ENCODE assay signal across 8 mouse cellular contexts in genomic region chr9:106885901-106886731, GRCm38 (mm10). TPM values are rescaled to one million over a fixed set of nuclear protein-coding genes. Genes with fewer than 3 reads are reported as not detected.
A peak's percentile ranks its signal among the peaks of the same experiment; 100 is the strongest.
DNase-seq lines count a peak whose midpoint lies in the region; ATAC-seq lines count a peak whose summit lies in the region.

No protein-coding gene starts in this region.

- peak; percentile 9; the same call in 1 of the 2 replicates for ATAC-seq in forebrain, embryonic 11.5 days (replicated peaks; ENCODE audit: low FRiP score)
- peak; percentile 7; the same call in 1 of the 2 replicates for ATAC-seq in hindbrain, embryonic 12.5 days (ENCODE audit: low FRiP score)
- no peak for ATAC-seq in limb, embryonic 13.5 days (ENCODE audit: low FRiP score, low read depth)
- peak; percentile 15; the same call in 1 of the 2 replicates for ATAC-seq in midbrain, embryonic 13.5 days

- peaks cover 35% of the 10 kb centered on the region for H3K4me1 ChIP-seq in forebrain, embryonic 11.5 days (replicated peaks; ENCODE audit: control insufficient read depth, insufficient read depth, low read length)
- peaks cover 81% of the 10 kb centered on the region for H3K4me1 ChIP-seq in hindbrain, embryonic 12.5 days
- H3K4me1 ChIP-seq in limb, embryonic 13.5 days = peaks cover 82% of the 10 kb centered on the region
- H3K4me1 ChIP-seq in midbrain, embryonic 13.5 days (replicated peaks) = peaks cover 84% of the 10 kb centered on the region

- peak overlapping the region; percentile 95 for H3K9ac ChIP-seq in forebrain, embryonic 11.5 days (ENCODE audit: low read length)
- H3K9ac ChIP-seq in hindbrain, embryonic 12.5 days = peak overlapping the region; percentile 99
- H3K9ac ChIP-seq in limb, embryonic 13.5 days = peak overlapping the region; percentile 99
- peak overlapping the region; percentile 99 for H3K9ac ChIP-seq in midbrain, embryonic 13.5 days (replicated peaks)

- H3K4me2 ChIP-seq in forebrain, embryonic 11.5 days (ENCODE audit: low read depth, low read length, severe bottlenecking) = peak overlapping the region; percentile 87
- H3K4me2 ChIP-seq in hindbrain, embryonic 12.5 days (replicated peaks) = peak overlapping the region; percentile 99
- peak overlapping the region; percentile 97 for H3K4me2 ChIP-seq in limb, embryonic 13.5 days (replicated peaks)
- H3K4me2 ChIP-seq in midbrain, embryonic 13.5 days (replicated peaks) = peak overlapping the region; percentile 99

- peak; percentile 40 to 46 for DNase-seq in frontal cortex, postnatal 36 days (ENCODE audit: low spot score in 2 of 2)
- DNase-seq in frontal cortex, postnatal 25 days (ENCODE audit: low spot score in 2 of 2) = no peak
- DNase-seq in c-Kit-negative CD71-positive TER-119-positive erythroid progenitor cells, embryonic 14.5 days (ENCODE audit: low read depth, low spot score) = peak; percentile 41
- DNase-seq in forebrain, embryonic 11.5 days (ENCODE audit: low spot score) = peak; percentile 79
- DNase-seq in splenic B cell, adult 2 months (ENCODE audit: low read depth, low spot score) = peak; percentile 62

- peak overlapping the region; percentile 77 for H3K27ac ChIP-seq in forebrain, embryonic 11.5 days (ENCODE audit: low read depth, low read length)
- peak overlapping the region; percentile 91 for H3K27ac ChIP-seq in hindbrain, embryonic 12.5 days
- peak overlapping the region; percentile 88 for H3K27ac ChIP-seq in limb, embryonic 13.5 days
- peak overlapping the region; percentile 96 for H3K27ac ChIP-seq in midbrain, embryonic 13.5 days

- peak overlapping the region; percentile 95 for H3K4me3 ChIP-seq in forebrain, embryonic 11.5 days (ENCODE audit: low read depth, low read length)
- peak overlapping the region; percentile 94 for H3K4me3 ChIP-seq in hindbrain, embryonic 12.5 days
- H3K4me3 ChIP-seq in limb, embryonic 13.5 days = peak overlapping the region; percentile 94
- peak overlapping the region; percentile 98 for H3K4me3 ChIP-seq in midbrain, embryonic 13.5 days (replicated peaks)

- H3K9me3 ChIP-seq in forebrain, embryonic 11.5 days (ENCODE audit: control insufficient read depth, low read length) = no peaks in the 10 kb centered on the region
- H3K9me3 ChIP-seq in hindbrain, embryonic 12.5 days (replicated peaks) = no peaks in the 10 kb centered on the region
- H3K9me3 ChIP-seq in limb, embryonic 13.5 days = no peaks in the 10 kb centered on the region
- no peaks in the 10 kb centered on the region for H3K9me3 ChIP-seq in midbrain, embryonic 13.5 days

- H3K36me3 ChIP-seq in forebrain, embryonic 11.5 days (ENCODE audit: control insufficient read depth, insufficient read depth, low read length) = peaks cover 9% of the 10 kb centered on the region
- peaks cover 65% of the 10 kb centered on the region for H3K36me3 ChIP-seq in hindbrain, embryonic 12.5 days
- H3K36me3 ChIP-seq in limb, embryonic 13.5 days = peaks cover 70% of the 10 kb centered on the region
- H3K36me3 ChIP-seq in midbrain, embryonic 13.5 days = peaks cover 71% of the 10 kb centered on the region
- H3K36me3 ChIP-seq in splenic B cell, adult 2 months (ENCODE audit: control insufficient read depth, insufficient read depth, low read length, poor library complexity, severe bottlenecking) = peaks cover 7% of the 10 kb centered on the region

- under 1% methylated on average over 96 of the region's 107 CpGs for WGBS in forebrain, embryonic 11.5 days
- WGBS in hindbrain, embryonic 12.5 days = under 1% methylated on average over 84 of the region's 107 CpGs
- WGBS in limb, embryonic 13.5 days = 1% methylated on average over 84 of the region's 107 CpGs
- under 1% methylated on average over 99 of the region's 107 CpGs for WGBS in midbrain, embryonic 13.5 days

- no peaks in the 10 kb centered on the region for H3K27me3 ChIP-seq in forebrain, embryonic 11.5 days (ENCODE audit: control insufficient read depth, insufficient read depth, low read length)
- H3K27me3 ChIP-seq in hindbrain, embryonic 12.5 days = no peaks in the 10 kb centered on the region
- no peaks in the 10 kb centered on the region for H3K27me3 ChIP-seq in limb, embryonic 13.5 days
- H3K27me3 ChIP-seq in midbrain, embryonic 13.5 days = no peaks in the 10 kb centered on the region
- H3K27me3 ChIP-seq in splenic B cell, adult 2 months (ENCODE audit: control insufficient read depth, insufficient read depth, low read length, poor library complexity, severe bottlenecking) = no peaks in the 10 kb centered on the region

RNA-seq across cellular contexts. Expression of gene Rbm15b, which starts 1.1 kb away (rescaled TPM):
- 35.6 and 43.6 TPM in 2 replicates for polyA plus RNA-seq in forebrain, embryonic 11.5 days (2014; fragmentation: Nextera tagmentation; extraction: Ambion mirVana)
- 30.1 and 33.0 TPM in 2 replicates for polyA plus RNA-seq in hindbrain, embryonic 12.5 days (2016; fragmentation: Nextera tagmentation; extraction: Ambion mirVana)
- 9.8 and 10.6 TPM in 2 replicates for polyA plus RNA-seq in limb, embryonic 13.5 days (2015; fragmentation: Nextera tagmentation; extraction: Ambion mirVana)
- polyA plus RNA-seq in midbrain, embryonic 13.5 days (2015; fragmentation: Nextera tagmentation; extraction: Ambion mirVana) = 15.9 and 18.9 TPM in 2 replicates

RNA-seq across cellular contexts. Expression of gene Manf, which starts 5.7 kb away (rescaled TPM):
- polyA plus RNA-seq in forebrain, embryonic 11.5 days (2014; fragmentation: Nextera tagmentation; extraction: Ambion mirVana) = 242 and 264 TPM in 2 replicates
- polyA plus RNA-seq in hindbrain, embryonic 12.5 days (2016; fragmentation: Nextera tagmentation; extraction: Ambion mirVana) = 224 and 229 TPM in 2 replicates
- polyA plus RNA-seq in limb, embryonic 13.5 days (2015; fragmentation: Nextera tagmentation; extraction: Ambion mirVana) = 254 and 278 TPM in 2 replicates
- 179 and 192 TPM in 2 replicates for polyA plus RNA-seq in midbrain, embryonic 13.5 days (2015; fragmentation: Nextera tagmentation; extraction: Ambion mirVana)

Comparison
In these comparisons a context has a peak if more than half of its experiments do, and no peak if none do; other contexts are left out.
1. DNase-seq: peak in frontal cortex, postnatal 36 days (2 of 2), c-Kit-negative CD71-positive TER-119-positive erythroid progenitor cells, embryonic 14.5 days (single experiment), forebrain, embryonic 11.5 days (single experiment) and splenic B cell, adult 2 months (single experiment); none in frontal cortex, postnatal 25 days (0 of 2).
2. Peak in every context shown above with its lines, with median percentiles within 50 percentile points of each other: H3K27ac ChIP-seq, H3K4me2 ChIP-seq, H3K4me3 ChIP-seq and H3K9ac ChIP-seq.